7 mouse cellular contexts compared by ENCODE assay signal in genomic region chr11:55077331-55078231, GRCm38 (mm10). TPM values are rescaled to one million over a fixed set of nuclear protein-coding genes. Genes with fewer than 3 reads are reported as not detected.
DNase-seq lines count a peak whose midpoint lies in the region; ATAC-seq and TF ChIP-seq lines count a peak whose summit lies in the region.

Gene Ccdc69, minus strand, starts transcription at chr11:55078131.

- peak within 1 kb of the TSS; percentile 32; the same call in 1 of the 2 replicates for H3K9ac ChIP-seq in liver, embryonic 14.5 days (replicated peaks)
- H3K9ac ChIP-seq in stomach, embryonic 14.5 days (replicated peaks; ENCODE audit: low read depth, low read length) = peak within 1 kb of the TSS; percentile 34; the same call in 1 of the 2 replicates

- peak within 1 kb of the TSS; percentile 52 to 71 for H3K4me3 ChIP-seq in liver, embryonic 14.5 days (ENCODE audit: insufficient read depth in 1 of 2, low read depth in 2 of 2, low read length in 2 of 2)
- peak within 1 kb of the TSS; percentile 44 for H3K4me3 ChIP-seq in stomach, embryonic 14.5 days (ENCODE audit: low read depth, low read length)

- peak within 1 kb of the TSS; percentile 75 for H3K4me2 ChIP-seq in liver, embryonic 14.5 days (ENCODE audit: low read depth)
- H3K4me2 ChIP-seq in stomach, embryonic 14.5 days (replicated peaks; ENCODE audit: low read depth, low read length) = peak within 1 kb of the TSS; percentile 88

- WGBS in liver, embryonic 14.5 days (ENCODE audit: insufficient replicate concordance) = under 1% methylated on average over 50 of the region's 50 CpGs
- under 1% methylated on average over 50 of the region's 50 CpGs for WGBS in stomach, embryonic 14.5 days

- no peaks in the 10 kb centered on the region for H3K27me3 ChIP-seq in liver, embryonic 14.5 days (ENCODE audit: control insufficient read depth, insufficient read depth, low read length)
- H3K27me3 ChIP-seq in stomach, embryonic 14.5 days (ENCODE audit: control insufficient read depth, insufficient read depth, low read length) = no peaks in the 10 kb centered on the region

- DNase-seq in adipocyte (ENCODE audit: low spot score) = peak; percentile 63
- peak; percentile 71 to 75 for DNase-seq in cerebellum, postnatal 25 days
- peak; percentile 80 for DNase-seq in gastrocnemius, postnatal 25 days
- DNase-seq in liver, embryonic 14.5 days (ENCODE audit: low read depth in 3 of 3, low spot score in 3 of 3) = peak in 2 of 3 experiments; percentile 17 to 28
- DNase-seq in naive thymus-derived CD4-positive, alpha-beta T cell, adult 2 months (ENCODE audit: low read depth) = peak; percentile 83

- no peaks in the 10 kb centered on the region for H3K36me3 ChIP-seq in liver, embryonic 14.5 days (replicated peaks; ENCODE audit: control insufficient read depth, insufficient read depth, low read depth)
- H3K36me3 ChIP-seq in stomach, embryonic 14.5 days (ENCODE audit: control insufficient read depth, insufficient read depth, low read length) = no peaks in the 10 kb centered on the region

- H3K9me3 ChIP-seq in liver, embryonic 14.5 days (ENCODE audit: control insufficient read depth, low read length) = no peaks in the 10 kb centered on the region
- no peaks in the 10 kb centered on the region for H3K9me3 ChIP-seq in stomach, embryonic 14.5 days (ENCODE audit: control insufficient read depth, low read depth, low read length)

- TF ChIP-seq CTCF in liver, embryonic 14.5 days (IDR thresholded peaks at IDR 0.05; ENCODE audit: low read depth) = no peak

- no peak within 1 kb of the TSS for H3K27ac ChIP-seq in liver, embryonic 14.5 days
- no peak within 1 kb of the TSS for H3K27ac ChIP-seq in stomach, embryonic 14.5 days (ENCODE audit: low read length)

- ATAC-seq in inflammation-experienced regulatory T-cells, adult 6 months = peak; percentile 77
- ATAC-seq in liver, embryonic 14.5 days (ENCODE audit: insufficient read depth) = peak; percentile 64
- peak; percentile 67; the same call in 1 of the 2 replicates for ATAC-seq in stomach, embryonic 14.5 days (ENCODE audit: insufficient number of reproducible peaks, insufficient read depth, low FRiP score, low read depth)

- H3K4me1 ChIP-seq in liver, embryonic 14.5 days (replicated peaks; ENCODE audit: control insufficient read depth in 2 of 2, insufficient read depth in 2 of 2, low read length in 1 of 2) = peaks cover 0 to 12% of the 10 kb centered on the region in 2 experiments; a peak in 2 of 4 replicates
- peaks cover 5% of the 10 kb centered on the region; the same call in 1 of the 2 replicates for H3K4me1 ChIP-seq in stomach, embryonic 14.5 days (ENCODE audit: control insufficient read depth, insufficient read depth, low read length)

- no peak for TF ChIP-seq EP300 in liver, embryonic 14.5 days (IDR thresholded peaks at IDR 0.05; ENCODE audit: low read depth)

RNA-seq across cellular contexts. Expression of gene Ccdc69, which starts in this region (rescaled TPM):
- total RNA-seq in gastrocnemius, postnatal 25 days (2021) = 1 to 10 TPM; 5.9 to 6.2 TPM
- polyA plus RNA-seq in inflammation-experienced regulatory T-cells, adult 6 months (2017; shearing (Covaris generic)) = 10 to 100 TPM; 75.5 to 92.6 (median 81.1) TPM
- 0.61 and 0.77 TPM in 2 replicates for polyA plus RNA-seq in liver, embryonic 14.5 days (2012; rRNA removed)
- polyA plus RNA-seq in liver, embryonic 14.5 days (2014; fragmentation: Nextera tagmentation; extraction: Ambion mirVana) = 1.0 and 1.1 TPM in 2 replicates
- polyA plus RNA-seq in stomach, embryonic 14.5 days (2014; fragmentation: Nextera tagmentation; extraction: Ambion mirVana) = 1.8 and 3.2 TPM in 2 replicates

Comparison
In these comparisons a context has a peak if more than half of its experiments do, and no peak if none do; other contexts are left out.
1. RNA of gene Ccdc69 (polyA plus RNA-seq): 75.5 to 92.6 TPM in inflammation-experienced regulatory T-cells, adult 6 months; 1.8 to 3.2 TPM in stomach, embryonic 14.5 days and 0.61 to 1.1 TPM in liver, embryonic 14.5 days; every median in the first group is over 10 times any median in the second.
2. DNase-seq: peak in every context shown above with its lines; median percentile 83 in naive thymus-derived CD4-positive, alpha-beta T cell, adult 2 months; 80 in gastrocnemius, postnatal 25 days; 73 in cerebellum, postnatal 25 days; 63 in adipocyte; 22 in liver, embryonic 14.5 days.
3. Peak in every context shown above with its lines, with median percentiles within 50 percentile points of each other: ATAC-seq.